Mouse (Mus musculus) ES-E14 (cell line): ENCODE data around the gene Cygb. TPM values are rescaled to one million over a fixed set of nuclear protein-coding genes. Genes with fewer than 3 reads are reported as not detected.

Experiments used
- DNase-seq: peaks from one replicate; pipeline ENCODE4 v3.0.0-alpha.2; 2013; ENCODE audit warnings: low read depth, low spot score
- H3K27ac ChIP-seq: 2 replicates; pipeline ENCODE4 v1.5.1; 2012; ENCODE audit warnings: low read depth, mild to moderate bottlenecking, low read length, moderate library complexity, mixed read lengths; ENCODE audit not compliant: poor library complexity, insufficient read depth, severe bottlenecking
- H3K36me3 ChIP-seq: 2 replicates; pipeline ENCODE4 v1.6.1; 2012; ENCODE audit warnings: mild to moderate bottlenecking, low read length, moderate library complexity, mixed read lengths; ENCODE audit not compliant: control insufficient read depth, poor library complexity, insufficient read depth, severe bottlenecking
- H3K4me1 ChIP-seq, 2 experiments: fragments of 150-350 bp in 1 of 2; sonication (generic) in 1 of 2; 2 replicates each; pipeline ENCODE4 v1.6.1; 2012; ENCODE audit warnings: low read length in 2 of 2, mild to moderate bottlenecking in 1 of 2, mixed read lengths in 1 of 2; ENCODE audit not compliant: control insufficient read depth in 2 of 2, insufficient read depth in 2 of 2, poor library complexity in 1 of 2
- H3K4me3 ChIP-seq, 2 experiments: fragments of 150-350 bp in 1 of 2; sonication (generic) in 1 of 2; 2 replicates each; pipeline ENCODE4 v1.5.1; 2012; ENCODE audit warnings: low read length in 2 of 2, low read depth in 1 of 2, mild to moderate bottlenecking in 1 of 2, mixed read lengths in 1 of 2; ENCODE audit not compliant: insufficient read depth in 1 of 2, poor library complexity in 1 of 2, severe bottlenecking in 1 of 2
- H3K9ac ChIP-seq: 2 replicates; pipeline ENCODE4 v1.6.1; 2012; ENCODE audit warnings: low read depth, mild to moderate bottlenecking, low read length, mixed read lengths; ENCODE audit not compliant: poor library complexity, insufficient read depth, severe bottlenecking
- H3K9me3 ChIP-seq: fragments of 150-350 bp; sonication (generic); 2 replicates; pipeline ENCODE4 v1.6.1; 2012; ENCODE audit warnings: low read depth, mild to moderate bottlenecking, low read length; ENCODE audit not compliant: control insufficient read depth, insufficient read depth
- CHD2 ChIP-seq: IDR thresholded peaks from 2 replicates; pipeline ENCODE4 v1.6.1; 2014; ENCODE audit warnings: mild to moderate bottlenecking, low read depth, low read length, inconsistent platforms
- HCFC1 ChIP-seq: IDR thresholded peaks from 2 replicates; pipeline ENCODE4 v1.6.1; 2012; ENCODE audit warnings: low read length, inconsistent platforms, borderline replicate concordance; ENCODE audit not compliant: insufficient read depth
- MAFK ChIP-seq: IDR thresholded peaks from 2 replicates; pipeline ENCODE4 v1.6.1; 2014; ENCODE audit warnings: mild to moderate bottlenecking, low read depth, low read length, inconsistent platforms; ENCODE audit not compliant: insufficient read depth
- ZC3H11A ChIP-seq: IDR thresholded peaks from 2 replicates; pipeline ENCODE4 v1.6.1; 2012; ENCODE audit warnings: low read depth, mild to moderate bottlenecking, inconsistent platforms, low read length, borderline replicate concordance
- ZNF384 ChIP-seq: IDR thresholded peaks from 2 replicates; pipeline ENCODE4 v1.6.1; 2012; ENCODE audit warnings: low read depth, low read length, inconsistent platforms
- in situ Hi-C, 2 experiments: fragments of 600-800 bp; cut with MboI; formaldehyde crosslinking; loops; one replicate each; pipeline ENCODE4 v1.15.1; 2025; ENCODE audit warnings: low sequenced_read_pairs in 2 of 2, inconsistent platforms in 1 of 2; ENCODE audit not compliant: unreplicated experiment in 2 of 2
- total RNA-seq: library from RNA; depleted of rRNA; stranded (reverse); fragments of 300-350 nt; gene quantifications from 2 replicates; pipeline ENCODE4 v1.2.3, GENCODE M21; 2012

Cygb gene
- total RNA-seq, 1 experiment: 0.40 TPM

GRCm38 (mm10) chr11:116625081-116626000, 28.8 kb downstream of the Cygb start:
- peak; percentile 87 for DNase-seq
- Histone ChIP-seq H3K9me3 (no peaks in the 10 kb centered on the region), H3K36me3 (no peaks in the 10 kb centered on the region), H3K27ac (no peak overlapping the region; the same call in 1 of the 2 replicates), H3K9ac (peak overlapping the region; percentile 62; the same call in 1 of the 2 replicates), H3K4me3 (no peak overlapping the region), H3K4me1 (peaks cover 7 to 34% of the 10 kb centered on the region in 2 experiments; a peak in 3 of 4 replicates)
- TF ChIP-seq ZNF384 (0 out of 2 replicates have a peak, but pooled peaks have one; percentile 5), CHD2 (no peak)
- in situ Hi-C loops: loop anchor here in 1 of 2 experiments (25.0 kb wide), 1 partner anchor 187 kb away; no protein-coding TSS in a partner anchor

GRCm38 (mm10) chr11:116624131-116624832, 29.8 kb downstream of the Cygb start:
- Histone ChIP-seq H3K27ac (peak overlapping the region; percentile 78), H3K9ac (peak overlapping the region; percentile 85), H3K36me3 (no peaks in the 10 kb centered on the region), H3K9me3 (no peaks in the 10 kb centered on the region), H3K4me1 (peaks cover 7 to 40% of the 10 kb centered on the region in 2 experiments; a peak in 3 of 4 replicates), H3K4me3 (peak overlapping the region; percentile 80 to 92)
- TF ChIP-seq ZC3H11A (no peak), ZNF384 (no peak), MAFK (no peak), CHD2 (no peak), HCFC1 (no peak)
- in situ Hi-C loops: no loop called here
- DNase-seq: peak; percentile 74

GRCm38 (mm10) chr11:116623281-116624124, 30.6 kb downstream of the Cygb start:
- Histone ChIP-seq H3K9me3 (no peaks in the 10 kb centered on the region), H3K27ac (no peak overlapping the region), H3K4me1 (peaks cover 7 to 41% of the 10 kb centered on the region in 2 experiments; a peak in 3 of 4 replicates)

GRCm38 (mm10) chr11:116621258-116621704, 32.8 kb downstream of the Cygb start:
- no peak overlapping the region for H3K9ac ChIP-seq
- no peak overlapping the region for H3K4me3 ChIP-seq
- H3K27ac ChIP-seq: no peak overlapping the region
- no peaks in the 10 kb centered on the region for H3K36me3 ChIP-seq
- H3K4me1 ChIP-seq: peaks cover 10 to 50% of the 10 kb centered on the region in 2 experiments; a peak in 3 of 4 replicates
- no peak for DNase-seq
- TF ChIP-seq CHD2: no peak
- no peak for TF ChIP-seq ZC3H11A
- TF ChIP-seq MAFK: no peak
- no peak for TF ChIP-seq HCFC1
- TF ChIP-seq ZNF384: no peak
- in situ Hi-C loops: no loop called here
- H3K9me3 ChIP-seq: no peaks in the 10 kb centered on the region

More at GRCm38 (mm10) chr11:116623281-116624124, 30.6 kb downstream of the Cygb start:
- Histone ChIP-seq H3K4me3 (peak overlapping the region; percentile 80 to 92), H3K36me3 (no peaks in the 10 kb centered on the region), H3K9ac (peak overlapping the region; percentile 85)
- in situ Hi-C loops: no loop called here
- DNase-seq: no peak
- TF ChIP-seq CHD2 (no peak), MAFK (no peak), ZC3H11A (no peak), ZNF384 (no peak), HCFC1 (no peak)
